In the genomic region with DNA sequence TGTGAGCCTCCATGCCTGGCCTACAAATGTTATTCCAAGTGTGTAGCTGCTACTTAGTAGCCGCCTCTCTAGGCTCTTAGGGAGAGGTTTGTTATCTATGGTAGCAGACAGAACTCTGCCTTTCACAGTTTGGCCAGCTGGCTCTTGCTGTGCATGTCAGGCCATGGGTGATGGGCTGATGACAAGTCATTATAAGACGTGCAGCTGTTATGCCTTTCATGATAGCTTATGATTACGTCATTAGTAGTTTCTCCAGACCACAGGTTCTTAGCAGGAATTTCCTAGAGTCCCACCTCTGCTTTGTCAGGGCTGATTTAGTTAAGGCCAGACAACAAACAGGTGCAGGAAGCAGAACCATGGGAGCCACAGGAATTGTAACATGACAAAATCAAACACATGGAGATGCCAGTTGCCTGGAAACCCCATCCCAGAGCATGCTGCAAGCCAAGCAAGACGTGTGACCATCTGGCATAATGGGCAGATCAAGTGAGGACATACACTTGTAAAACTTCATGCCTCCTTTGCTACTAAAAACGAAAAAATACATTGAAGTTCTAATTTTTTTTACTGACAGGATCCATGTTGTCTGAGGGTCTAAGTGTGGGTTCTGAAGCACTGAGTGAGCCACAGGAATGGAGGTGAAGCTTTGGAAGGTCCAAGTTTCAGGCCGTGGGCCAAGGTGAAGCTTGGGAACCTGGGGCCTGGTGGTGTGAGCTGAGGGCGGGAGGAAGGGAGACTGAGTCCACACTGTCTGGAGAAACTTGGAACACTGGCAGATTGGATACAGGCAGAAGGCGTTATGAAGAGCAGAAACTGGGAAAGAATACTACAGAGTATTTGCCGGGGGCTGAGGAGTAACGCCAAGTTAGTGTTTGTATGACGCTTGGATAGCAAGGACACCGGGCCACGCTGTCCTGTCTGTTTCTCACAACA, we compare ENCODE assay signal across 9 mouse cellular contexts. TPM values are rescaled to one million over a fixed set of nuclear protein-coding genes. Genes with fewer than 3 reads are reported as not detected.
DNase-seq lines count a peak whose midpoint lies in the region; ATAC-seq and TF ChIP-seq lines count a peak whose summit lies in the region.
"Had no signal": no experiment of that assay in that cellular context is flagged by ENCODE, and none has a peak within 500 bp of the region (broad histone marks: within the 10 kb centered on the region; RNA-seq: fewer than 3 reads in every experiment).

No protein-coding gene starts in this region.

- H3K4me1 ChIP-seq in hindbrain, postnatal 0 days (ENCODE audit: insufficient read depth, low read length) = 0 out of 2 replicates have a peak, but pooled peaks cover 7% of the 10 kb centered on the region
- H3K4me1 ChIP-seq in hindbrain, embryonic 11.5 days (replicated peaks; ENCODE audit: control insufficient read depth, insufficient read depth, low read length) = no peaks in the 10 kb centered on the region
- peaks cover 13% of the 10 kb centered on the region for H3K4me1 ChIP-seq in cerebellum, adult 2 months (ENCODE audit: control insufficient read depth, insufficient read depth, low read length)

- H3K27ac ChIP-seq in hindbrain, postnatal 0 days = 0 out of 2 replicates have a peak overlapping the region, but pooled peaks have one; percentile 11
- no peak overlapping the region for H3K27ac ChIP-seq in hindbrain, embryonic 11.5 days (ENCODE audit: low read depth, low read length)
- H3K27ac ChIP-seq in cerebellum, adult 2 months (ENCODE audit: insufficient read depth, low read length) = peak overlapping the region; percentile 60; the same call in 1 of the 2 replicates

- no peaks in the 10 kb centered on the region for H3K9me3 ChIP-seq in hindbrain, postnatal 0 days (ENCODE audit: low read length)
- H3K9me3 ChIP-seq in hindbrain, embryonic 11.5 days (ENCODE audit: control insufficient read depth, low read length) = no peaks in the 10 kb centered on the region

- WGBS in hindbrain, postnatal 0 days = 70% methylated on average over 13 of the region's 13 CpGs
- WGBS in hindbrain, embryonic 11.5 days = 83% methylated on average over 13 of the region's 13 CpGs
- WGBS in cerebellum, adult 2 months = 50% methylated on average over 13 of the region's 13 CpGs

- H3K9ac ChIP-seq in hindbrain, postnatal 0 days (replicated peaks; ENCODE audit: low read length) = no peak overlapping the region
- no peak overlapping the region for H3K9ac ChIP-seq in hindbrain, embryonic 11.5 days (ENCODE audit: low read depth, low read length)

- H3K36me3 ChIP-seq in hindbrain, postnatal 0 days (ENCODE audit: insufficient read depth, low read length) = no peaks in the 10 kb centered on the region
- no peaks in the 10 kb centered on the region for H3K36me3 ChIP-seq in hindbrain, embryonic 11.5 days (ENCODE audit: control insufficient read depth, insufficient read depth, low read length)

- TF ChIP-seq POLR2A in cerebellum, adult 2 months (IDR thresholded peaks at IDR 0.05; ENCODE audit: borderline replicate concordance, insufficient read depth, low read length) = no peak

- no peak for TF ChIP-seq CTCF in hindbrain, postnatal 0 days (IDR thresholded peaks at IDR 0.05; ENCODE audit: low read depth)
- no peak for TF ChIP-seq CTCF in cerebellum, adult 2 months (IDR thresholded peaks at IDR 0.05; ENCODE audit: borderline replicate concordance, insufficient read depth, low read depth, low read length)

- ATAC-seq in hindbrain, postnatal 0 days = peak; percentile 69; the same call in 1 of the 2 replicates
- ATAC-seq in hindbrain, embryonic 11.5 days (ENCODE audit: low FRiP score) = no peak
- ATAC-seq: Patski had no signal

- no peaks in the 10 kb centered on the region for H3K27me3 ChIP-seq in hindbrain, postnatal 0 days (ENCODE audit: insufficient read depth, low read length)
- no peaks in the 10 kb centered on the region for H3K27me3 ChIP-seq in hindbrain, embryonic 11.5 days (ENCODE audit: control insufficient read depth, insufficient read depth, low read length)
- H3K27me3 ChIP-seq in cerebellum, adult 2 months (ENCODE audit: control insufficient read depth, insufficient read depth, low read length) = no peaks in the 10 kb centered on the region
- H3K27me3 ChIP-seq: Patski had no signal

- no peak overlapping the region for H3K4me3 ChIP-seq in hindbrain, postnatal 0 days (ENCODE audit: low read length)
- no peak overlapping the region for H3K4me3 ChIP-seq in hindbrain, embryonic 11.5 days (ENCODE audit: low read depth, low read length)
- H3K4me3 ChIP-seq in cerebellum, adult 2 months (replicated peaks; ENCODE audit: insufficient read depth, low read depth, low read length) = no peak overlapping the region

- no peak overlapping the region for H3K4me2 ChIP-seq in hindbrain, postnatal 0 days (ENCODE audit: low read depth, low read length)
- no peak overlapping the region for H3K4me2 ChIP-seq in hindbrain, embryonic 11.5 days (replicated peaks; ENCODE audit: low read depth, low read length)

- DNase-seq in hindbrain, postnatal 0 days (ENCODE audit: low spot score) = peak; percentile 36
- no peak for DNase-seq in hindbrain, embryonic 11.5 days (ENCODE audit: low spot score)
- peak; percentile 52 to 74 for DNase-seq in cerebellum, adult 2 months
- DNase-seq in layer of hippocampus, adult 11-12 months (ENCODE audit: low spot score) = peak; percentile 58
- peak; percentile 10 for DNase-seq in right cerebral cortex, adult 18-20 months
- no peak for DNase-seq in adrenal gland, postnatal 4 days (ENCODE audit: low spot score in 2 of 2)
- no peak for DNase-seq in embryo, embryonic 9.5 days (ENCODE audit: extremely low spot score)
- no peak for DNase-seq in thymus, adult 18-20 months

RNA-seq across cellular contexts. Expression of gene Isca2, which starts 46.5 kb away (rescaled TPM):
- 61.1 and 102 TPM in 2 replicates for total RNA-seq in hindbrain, postnatal 0 days (2014; rRNA removed)
- polyA plus RNA-seq in hindbrain, postnatal 0 days (2015; fragmentation: Nextera tagmentation; extraction: Ambion mirVana) = 133 and 138 TPM in 2 replicates
- polyA plus RNA-seq in hindbrain, embryonic 11.5 days (2014; fragmentation: Nextera tagmentation; extraction: Ambion mirVana) = 151 and 164 TPM in 2 replicates
- polyA plus RNA-seq in cerebellum, adult 2 months (2012; rRNA removed) = 110 and 111 TPM in 2 replicates
- 10 to 100 TPM; 68.3 to 77.9 TPM for total RNA-seq in adrenal gland, postnatal 4 days (2021)

RNA-seq across cellular contexts. Expression of gene Npc2, which starts 46.5 kb away (rescaled TPM):
- 39.2 and 39.5 TPM in 2 replicates for total RNA-seq in hindbrain, postnatal 0 days (2014; rRNA removed)
- polyA plus RNA-seq in hindbrain, postnatal 0 days (2015; fragmentation: Nextera tagmentation; extraction: Ambion mirVana) = 55.4 and 57.5 TPM in 2 replicates
- polyA plus RNA-seq in hindbrain, embryonic 11.5 days (2014; fragmentation: Nextera tagmentation; extraction: Ambion mirVana) = 79.4 and 89.2 TPM in 2 replicates
- polyA plus RNA-seq in cerebellum, adult 2 months (2012; rRNA removed) = 54.3 and 56.3 TPM in 2 replicates
- 10 to 100 TPM; 74.7 to 75.6 TPM for total RNA-seq in adrenal gland, postnatal 4 days (2021)

RNA-seq across cellular contexts. Expression of gene Ltbp2, which starts 56.8 kb away (rescaled TPM):
- total RNA-seq in hindbrain, postnatal 0 days (2014; rRNA removed) = 0.43 and 2.9 TPM in 2 replicates
- 0.08 and 0.21 TPM in 2 replicates for polyA plus RNA-seq in hindbrain, postnatal 0 days (2015; fragmentation: Nextera tagmentation; extraction: Ambion mirVana)
- 0.08 and 0.09 TPM in 2 replicates for polyA plus RNA-seq in hindbrain, embryonic 11.5 days (2014; fragmentation: Nextera tagmentation; extraction: Ambion mirVana)
- 18.2 and 25.0 TPM in 2 replicates for polyA plus RNA-seq in cerebellum, adult 2 months (2012; rRNA removed)
- 1 to 10 TPM; 6.9 to 7.1 TPM for total RNA-seq in adrenal gland, postnatal 4 days (2021)

Comparison
In these comparisons a context has a peak if more than half of its experiments do, and no peak if none do; other contexts are left out.
1. DNase-seq: peak in hindbrain, postnatal 0 days (single experiment), cerebellum, adult 2 months (2 of 2), layer of hippocampus, adult 11-12 months (single experiment) and right cerebral cortex, adult 18-20 months (single experiment); none in hindbrain, embryonic 11.5 days (single experiment), adrenal gland, postnatal 4 days (0 of 2), embryo, embryonic 9.5 days (single experiment) and thymus, adult 18-20 months (0 of 2).
2. RNA of gene Ltbp2, which starts 56.8 kb away (polyA plus RNA-seq): 18.2 to 25.0 TPM in cerebellum, adult 2 months; 0.08 to 0.21 TPM in hindbrain, postnatal 0 days and 0.08 to 0.09 TPM in hindbrain, embryonic 11.5 days; every median in the first group is over 10 times any median in the second.